Mouse (Mus musculus): ENCODE data around the gene Ttc19.
A peak's percentile ranks its signal among the peaks of the same experiment; 100 is the strongest.
"Not testable (repeated sequence)": the region's sequence is repeated elsewhere in the genome, so short reads cannot be mapped to it uniquely, and the experiment has no call there.

Ttc19 gene

DNA sequence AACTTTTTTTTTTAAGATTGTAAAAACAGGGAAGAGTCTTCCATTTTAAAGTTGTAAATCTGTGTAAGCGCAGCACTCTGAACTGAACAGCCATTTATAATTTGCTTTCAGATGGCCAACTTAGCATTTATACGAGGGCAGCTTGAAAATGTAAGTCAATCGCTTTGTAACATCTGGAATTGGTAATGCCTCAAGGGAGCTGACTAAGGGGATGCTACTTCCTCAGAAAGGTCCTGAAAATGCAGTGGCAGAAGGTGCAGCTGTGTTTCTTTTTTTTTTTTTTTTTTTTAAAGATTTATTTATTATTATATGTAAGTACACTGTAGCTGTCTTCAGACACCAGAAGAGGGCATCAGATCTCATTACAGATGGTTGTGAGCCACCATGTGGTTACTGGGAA lies 2.7 kb downstream of the Ttc19 start:
- DNase-seq (ENCODE audit: low spot score) = not testable (repeated sequence)

DNA sequence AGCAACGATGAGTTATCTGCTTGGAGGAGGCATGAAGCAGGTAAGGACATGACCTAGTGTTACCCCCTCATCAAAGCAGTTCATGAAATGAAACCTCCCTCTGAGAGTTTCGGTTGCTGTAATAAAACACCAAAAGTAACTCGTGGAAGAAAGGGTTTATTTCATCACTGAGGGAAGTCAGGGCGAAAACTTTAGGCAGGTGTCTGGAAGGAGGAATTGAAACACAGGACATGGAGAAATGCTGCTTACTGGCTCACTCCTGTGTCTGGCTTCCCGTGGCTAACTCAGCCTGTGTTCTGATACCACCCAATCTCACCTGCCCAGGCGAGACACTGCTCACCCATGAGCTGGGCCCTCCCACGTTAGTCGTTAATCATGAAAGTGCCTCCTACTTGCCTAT lies 3.7 kb downstream of the Ttc19 start:
- DNase-seq (ENCODE audit: low spot score) = no peak

DNA sequence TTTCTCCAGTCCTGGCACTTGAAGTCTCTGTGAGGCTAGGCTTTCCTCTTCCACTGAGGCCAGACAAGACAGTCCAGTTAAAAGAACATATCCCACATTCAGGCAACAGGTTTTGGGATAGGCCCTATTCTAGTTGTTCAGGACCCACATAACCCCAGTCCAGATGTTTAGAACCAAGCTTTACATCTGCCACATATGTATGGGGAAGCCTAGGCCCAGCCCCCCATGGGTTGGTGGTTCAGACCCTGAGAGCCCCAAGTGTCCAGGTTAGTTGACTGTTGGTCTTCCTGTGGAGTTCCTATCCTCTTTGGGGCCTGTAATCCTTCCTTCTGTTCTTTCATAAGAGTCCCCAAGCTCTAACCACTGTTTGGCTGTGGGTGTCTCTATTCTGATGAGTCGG lies 6.4 kb downstream of the Ttc19 start:
- no peak for DNase-seq (ENCODE audit: low spot score)

DNA sequence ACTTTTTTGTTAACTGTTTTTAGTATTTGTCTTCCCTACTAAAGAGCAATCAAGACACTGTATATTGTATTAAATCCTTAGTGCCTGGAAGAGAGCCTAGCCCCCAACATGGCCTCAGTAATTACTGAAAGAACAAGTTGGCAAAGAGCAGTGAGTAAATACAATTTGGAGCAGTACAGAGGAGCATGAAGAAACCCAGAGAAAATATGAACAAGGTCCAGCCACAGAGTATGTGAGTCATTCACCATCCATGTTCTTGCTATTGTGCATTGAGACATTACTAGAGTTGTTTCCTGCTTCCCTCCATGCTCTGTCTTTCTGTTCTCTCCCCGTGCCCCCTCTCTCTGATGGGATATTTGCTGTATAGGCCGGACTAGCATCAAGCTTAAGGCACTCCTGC lies 12.8 kb downstream of the Ttc19 start:
- no peak for DNase-seq (ENCODE audit: low spot score)

DNA sequence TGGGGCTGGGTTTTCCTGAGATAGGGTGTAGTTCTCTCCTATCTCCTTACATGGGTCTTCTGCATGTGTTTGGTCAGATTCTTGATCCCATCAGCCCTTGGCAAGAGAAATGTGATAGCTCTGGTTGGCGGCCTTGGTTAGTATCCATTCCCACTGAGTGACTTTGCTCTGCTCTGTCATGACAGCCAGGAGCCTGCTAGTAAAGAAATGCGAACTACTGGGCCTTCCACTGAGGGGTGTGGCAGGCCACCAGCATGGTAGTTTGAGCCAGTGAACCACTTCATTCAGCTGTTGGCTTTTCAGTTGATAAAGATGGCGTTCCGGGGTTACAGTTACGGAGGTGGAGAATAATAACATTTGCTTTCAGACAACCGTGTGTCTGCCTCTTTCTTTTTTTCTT lies 17.6 kb downstream of the Ttc19 start:
- no peak for DNase-seq (ENCODE audit: low spot score)

DNA sequence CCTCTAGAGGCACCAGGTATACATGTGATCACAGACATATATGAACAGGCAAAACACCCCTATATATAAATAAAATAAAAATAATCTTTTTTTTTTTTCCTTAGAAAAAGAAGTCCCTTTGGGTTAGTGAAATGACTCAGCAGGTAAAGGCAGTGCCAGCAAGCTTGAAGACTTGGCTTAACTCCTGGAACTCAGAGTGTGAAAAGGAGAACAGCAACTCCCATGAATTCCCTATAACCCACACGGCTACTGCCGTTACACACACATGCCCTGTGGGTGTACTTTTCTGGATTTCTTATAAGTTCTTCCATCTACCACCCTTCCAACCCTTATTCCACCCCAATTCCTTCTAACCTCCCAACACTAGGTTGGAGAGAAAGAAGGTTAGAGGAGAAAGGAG lies 24.6 kb downstream of the Ttc19 start:
- no peak for DNase-seq (ENCODE audit: low spot score)

DNA sequence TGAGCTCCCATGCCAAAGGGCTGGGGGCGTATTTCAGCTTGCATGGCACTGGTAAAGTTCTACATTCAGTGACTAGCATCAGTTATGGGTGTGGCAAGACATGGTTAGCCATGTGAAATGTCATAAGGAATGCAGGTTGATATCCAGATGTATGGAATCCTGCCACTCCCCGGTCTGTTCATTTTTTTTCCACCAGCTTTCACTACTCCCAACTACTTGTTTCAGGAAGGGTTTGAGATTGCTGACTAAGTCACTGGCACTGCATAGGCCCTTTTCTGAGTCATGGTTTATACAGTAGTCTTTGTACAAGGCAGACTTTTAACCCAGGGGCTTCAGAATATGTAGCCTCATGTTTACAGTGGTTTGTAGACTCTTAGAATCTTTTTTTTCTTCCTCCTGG lies 28.0 kb downstream of the Ttc19 start:
- no peak for DNase-seq (ENCODE audit: low spot score)

DNA sequence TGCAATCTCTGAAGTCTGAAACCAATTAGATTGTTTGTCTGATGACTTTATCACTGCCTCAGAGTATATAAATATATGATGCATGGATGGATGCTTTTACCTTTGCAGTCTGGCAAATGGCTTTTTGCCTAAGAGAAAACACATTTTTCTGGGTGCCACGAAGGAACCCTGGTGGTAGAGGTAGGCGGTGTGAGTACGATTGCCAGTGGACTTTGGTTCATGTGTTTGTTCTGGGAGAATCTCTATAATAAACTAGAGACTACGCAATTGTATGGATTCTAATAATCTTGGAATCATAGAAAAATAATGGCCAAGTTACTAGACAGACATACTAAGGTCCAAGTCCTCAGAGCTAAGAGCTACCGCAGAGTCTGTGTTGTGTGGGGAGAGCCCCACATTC lies 33.7 kb downstream of the Ttc19 start:
- no peak for DNase-seq (ENCODE audit: low spot score)

DNA sequence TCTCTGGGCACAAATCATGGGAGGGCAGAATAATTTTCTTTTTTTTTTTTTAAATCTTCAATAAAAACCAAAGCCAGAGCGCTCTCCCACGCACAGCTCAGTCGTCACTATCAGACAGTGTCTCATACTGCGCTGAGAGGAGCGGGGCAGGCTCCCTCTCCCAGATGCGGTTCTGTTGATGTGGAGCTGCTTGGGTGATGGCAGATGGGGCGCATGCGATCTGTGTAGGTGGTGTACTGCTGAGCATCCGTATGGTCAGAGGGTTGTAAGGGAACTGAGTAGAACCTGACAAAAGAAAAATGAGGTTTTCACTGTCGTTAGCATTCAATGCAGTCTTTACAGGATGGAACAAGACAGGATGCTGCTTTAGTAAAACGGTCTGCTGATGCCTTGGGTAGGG lies 36.5 kb downstream of the Ttc19 start:
- DNase-seq (ENCODE audit: low spot score) = peak; percentile 46

DNA sequence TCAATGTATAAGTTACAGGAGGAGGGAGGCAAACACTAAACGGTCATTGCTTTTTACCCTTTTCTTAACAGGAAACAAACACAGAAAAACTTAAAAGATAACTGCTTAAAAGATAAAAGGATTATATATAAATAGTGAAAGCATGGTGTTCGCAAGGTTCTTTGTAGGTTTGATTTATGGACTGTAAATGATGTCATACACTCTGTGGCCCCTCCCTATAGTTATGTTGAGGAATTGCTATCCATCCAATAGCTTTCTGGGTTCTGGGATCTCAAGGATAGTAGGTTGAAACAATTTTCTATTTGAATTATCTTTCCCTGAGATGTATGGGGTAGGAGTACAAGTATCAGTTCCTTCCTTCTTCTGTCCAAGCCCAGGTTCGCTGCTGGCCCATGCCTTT lies 38.8 kb downstream of the Ttc19 start:
- no peak for DNase-seq (ENCODE audit: low spot score)

DNA sequence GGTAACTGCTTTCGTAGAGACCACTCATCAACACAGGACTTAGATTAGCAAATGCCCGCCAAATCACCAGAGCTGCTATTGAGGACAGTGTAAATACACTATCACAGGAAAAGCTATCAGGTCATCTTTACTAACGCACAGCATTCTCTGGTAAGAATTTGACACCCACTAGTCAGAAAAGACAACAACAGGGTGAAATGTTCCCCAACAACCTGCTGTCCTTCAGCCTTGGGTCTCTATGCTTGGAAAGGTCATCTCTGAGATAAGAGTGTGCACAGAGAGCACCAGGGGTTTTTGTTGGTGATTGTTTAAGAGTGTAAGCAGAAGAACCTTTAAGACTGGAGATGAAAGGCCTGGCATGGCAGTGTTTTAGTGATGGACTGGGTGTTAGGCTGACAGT lies 42.4 kb downstream of the Ttc19 start:
- DNase-seq (ENCODE audit: low spot score) = no peak

DNA sequence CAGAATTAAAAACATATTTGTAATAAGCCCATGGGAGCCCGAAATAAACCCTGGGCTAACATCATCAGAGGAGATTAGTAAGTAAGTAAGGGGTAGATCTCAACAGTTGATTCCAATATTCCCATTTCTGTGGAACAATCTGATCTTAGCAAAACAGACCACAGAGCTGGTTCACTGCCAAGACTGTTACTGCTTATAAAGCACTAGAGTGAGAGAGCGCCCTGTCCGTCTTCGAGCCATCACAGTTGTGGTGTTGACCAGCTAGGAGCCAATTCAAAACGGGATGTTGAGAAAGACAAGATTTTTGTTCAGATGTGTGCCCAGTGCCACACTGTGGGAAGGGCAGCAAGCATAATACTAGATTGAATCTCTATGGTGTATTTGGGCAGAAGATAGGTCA lies 49.9 kb downstream of the Ttc19 start:
- no peak for DNase-seq (ENCODE audit: low spot score)

DNA sequence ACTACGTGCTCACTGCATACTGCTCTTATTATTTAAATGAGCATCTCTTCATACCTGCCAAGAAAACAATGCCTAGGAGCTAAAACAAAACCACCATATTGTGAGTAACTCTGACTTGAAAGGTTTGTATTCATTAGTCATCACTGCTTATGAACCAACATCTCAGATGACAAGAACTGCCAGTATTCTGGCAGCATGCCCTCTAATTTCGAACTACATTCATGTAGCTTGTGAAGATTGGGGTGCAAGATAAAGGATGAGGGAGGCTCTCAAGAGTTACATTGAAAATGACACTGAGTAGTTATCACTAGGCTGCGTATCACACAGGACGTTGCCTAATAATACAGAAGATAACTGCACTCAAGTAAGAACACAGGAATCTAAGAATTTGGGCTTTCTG lies 51.0 kb downstream of the Ttc19 start:
- DNase-seq (ENCODE audit: low spot score) = no peak

DNA sequence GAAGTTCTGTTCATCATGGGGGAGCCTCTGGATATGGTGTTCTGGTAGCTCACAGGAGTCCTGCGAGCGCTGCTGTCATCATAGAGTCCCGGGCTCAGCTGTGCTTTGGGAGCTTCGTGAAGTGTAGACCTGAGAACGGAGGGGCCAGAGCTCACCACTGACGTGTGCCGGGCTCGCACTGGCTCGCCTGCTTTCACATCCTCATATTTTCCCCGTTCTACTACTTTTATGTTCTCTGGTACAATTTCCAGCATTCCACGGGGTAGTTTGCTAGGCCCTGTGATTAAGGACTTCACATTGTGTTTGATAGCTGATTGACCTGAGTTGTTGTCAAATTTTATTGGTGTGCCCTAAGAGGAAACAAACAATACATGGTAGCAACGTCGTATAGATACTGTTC lies 61.7 kb downstream of the Ttc19 start:
- no peak for DNase-seq (ENCODE audit: low spot score)

DNA sequence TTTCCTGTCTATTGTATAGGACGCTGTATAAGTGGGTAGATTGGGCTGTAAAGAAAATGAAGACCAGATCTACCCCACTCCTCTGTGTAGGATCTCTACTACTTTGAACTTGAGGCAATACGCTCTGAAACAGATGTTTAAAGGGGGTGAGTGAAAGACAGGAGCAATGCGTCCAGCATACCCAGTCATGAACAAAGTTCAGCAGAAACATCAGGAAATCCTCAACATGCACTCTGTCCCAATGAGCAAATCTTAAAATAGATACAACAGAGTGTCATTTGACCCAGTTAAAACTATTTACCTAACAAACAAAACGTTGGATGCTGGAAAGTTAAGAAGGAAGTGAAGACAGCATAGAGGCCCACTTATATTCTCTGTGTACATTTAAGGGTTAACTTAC lies 70.7 kb downstream of the Ttc19 start:
- no peak for DNase-seq (ENCODE audit: low spot score)

DNA sequence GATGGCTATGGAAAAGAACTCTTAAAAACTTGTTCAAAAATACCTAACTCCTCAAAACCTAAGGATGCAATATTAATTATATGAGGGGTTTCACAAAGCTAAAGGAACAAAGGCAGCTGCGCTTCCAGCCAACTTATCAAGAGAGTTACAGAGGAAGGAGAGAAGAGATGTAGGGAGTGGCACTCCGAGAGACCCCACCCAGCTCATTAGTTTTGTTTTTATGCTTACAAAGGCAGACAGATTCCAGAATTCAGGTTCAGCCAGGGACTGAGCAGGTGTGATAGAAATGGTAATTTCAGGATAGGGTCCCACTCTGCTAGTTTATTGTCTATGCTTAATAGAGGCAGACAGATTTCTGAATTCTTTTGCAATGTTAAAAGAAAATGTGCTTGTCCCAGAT lies 73.9 kb downstream of the Ttc19 start:
- DNase-seq (ENCODE audit: low spot score) = no peak

DNA sequence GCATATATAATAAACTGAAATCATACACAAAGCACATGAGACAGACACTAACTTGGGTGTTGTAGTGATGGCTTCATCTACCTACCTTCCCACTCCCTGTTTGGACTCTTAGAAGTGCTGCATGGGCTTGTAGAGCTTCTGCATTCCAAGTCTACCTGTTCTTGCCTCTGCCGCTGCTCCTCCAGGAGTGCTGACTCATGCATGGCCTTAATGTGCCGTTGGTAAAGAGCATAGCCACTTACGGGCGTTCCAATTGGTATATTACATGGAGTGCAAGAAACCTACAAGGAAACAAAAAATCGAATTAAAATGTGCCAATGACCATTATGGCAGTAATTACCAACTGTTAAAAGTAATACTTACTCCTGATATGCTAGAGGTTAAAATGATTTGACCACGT lies 85.6 kb downstream of the Ttc19 start:
- DNase-seq (ENCODE audit: low spot score) = no peak

DNA sequence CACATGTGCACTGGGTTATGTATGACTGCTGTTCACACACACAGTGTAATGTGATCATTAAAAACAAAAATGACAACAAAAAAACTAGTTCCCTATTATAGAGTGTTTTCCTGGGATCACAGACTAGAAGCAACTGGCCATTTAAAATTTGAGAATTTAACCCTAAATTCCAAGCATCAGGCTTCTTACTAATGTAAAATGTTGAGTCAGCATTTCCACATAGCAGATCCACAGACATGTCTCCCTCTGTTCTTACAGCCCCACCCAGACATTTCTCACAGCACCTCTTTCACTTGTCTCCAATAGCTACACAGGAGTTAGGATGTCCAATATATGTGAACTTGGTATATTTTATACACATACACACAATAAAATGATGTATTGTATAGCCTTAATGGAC lies 88.7 kb downstream of the Ttc19 start:
- no peak for DNase-seq (ENCODE audit: low spot score)

DNA sequence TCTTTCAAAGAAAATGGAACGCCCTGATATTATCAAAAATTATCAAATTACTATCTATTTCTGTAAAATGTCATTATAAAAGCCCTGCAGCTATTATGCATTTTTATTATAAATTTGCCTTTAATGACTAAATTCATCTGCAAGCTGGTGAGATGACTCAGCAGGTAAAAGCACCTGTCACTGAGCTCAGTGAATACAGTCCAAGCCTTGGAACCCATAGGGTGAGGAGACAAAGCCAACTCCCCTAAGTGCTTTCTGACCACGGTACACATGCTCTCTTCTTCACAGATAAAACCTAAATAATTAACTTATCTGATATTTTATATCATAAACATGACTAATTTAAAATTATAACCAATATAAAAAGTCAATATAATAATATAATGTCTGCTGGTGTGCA lies 90.5 kb downstream of the Ttc19 start:
- no peak for DNase-seq (ENCODE audit: low spot score)

DNA sequence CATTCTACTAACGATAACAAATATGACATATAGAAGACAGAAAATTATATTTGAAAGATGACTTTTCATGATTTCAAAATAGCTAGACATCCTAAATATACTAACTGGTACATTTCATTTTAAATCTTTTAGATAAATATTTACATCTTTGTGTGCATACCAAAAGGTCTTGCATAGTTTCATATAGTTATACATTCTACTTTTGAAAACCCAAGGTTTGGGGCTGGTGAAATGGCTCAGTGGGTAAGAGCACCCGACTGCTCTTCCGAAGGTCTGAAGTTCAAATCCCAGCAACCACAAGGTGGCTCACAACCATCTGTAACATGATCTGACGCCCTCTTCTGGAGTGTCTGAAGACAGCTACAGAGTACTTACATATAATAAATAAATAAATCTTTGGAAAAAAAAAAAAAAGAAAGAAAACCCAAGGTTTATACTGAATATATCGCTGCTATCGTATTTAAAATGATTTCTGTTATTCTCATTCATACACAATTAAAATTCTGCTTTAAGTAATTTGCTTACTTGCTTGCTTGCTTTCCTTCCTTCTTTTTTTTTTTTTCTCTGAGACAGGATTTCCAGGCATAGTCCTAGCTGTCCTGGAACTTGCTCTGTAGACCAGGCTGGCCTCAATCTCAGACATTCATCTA lies 96.1 kb downstream of the Ttc19 start:
- not testable (repeated sequence) for DNase-seq (ENCODE audit: low spot score)

Measured in left cerebral cortex, adult 11 months (tissue).